8 mouse cellular contexts compared by ENCODE assay signal in genomic region chr10:70120671-70121405, GRCm38 (mm10). TPM values are rescaled to one million over a fixed set of nuclear protein-coding genes. Genes with fewer than 3 reads are reported as not detected.
DNase-seq lines count a peak whose midpoint lies in the region; ATAC-seq and TF ChIP-seq lines count a peak whose summit lies in the region.

No protein-coding gene starts in this region.

- peaks cover 21% of the 10 kb centered on the region for H3K4me1 ChIP-seq in embryonic fibroblast, embryonic 13.5 days (ENCODE audit: control insufficient read depth, insufficient read depth, low read length)
- peaks cover 45% of the 10 kb centered on the region for H3K4me1 ChIP-seq in hindbrain, embryonic 12.5 days
- H3K4me1 ChIP-seq in midbrain, embryonic 13.5 days (replicated peaks): peaks cover 52% of the 10 kb centered on the region

- H3K4me3 ChIP-seq in layer of hippocampus, adult 2 months: no peak overlapping the region
- H3K4me3 ChIP-seq in embryonic fibroblast, embryonic 13.5 days (ENCODE audit: insufficient read depth, low read length): no peak overlapping the region
- no peak overlapping the region for H3K4me3 ChIP-seq in hindbrain, embryonic 12.5 days
- H3K4me3 ChIP-seq in midbrain, embryonic 13.5 days (replicated peaks): no peak overlapping the region

- DNase-seq in layer of hippocampus, adult 2 months (ENCODE audit: low spot score in 2 of 2): no peak
- DNase-seq in layer of hippocampus, adult 9-11 months: no peak
- DNase-seq in adipocyte (ENCODE audit: low spot score): peak; percentile 86
- no peak for DNase-seq in yolk sac, embryonic 10.5 days (ENCODE audit: low spot score)
- DNase-seq in left cerebral cortex, postnatal 14 days (ENCODE audit: low spot score in 2 of 2): no peak

- H3K27me3 ChIP-seq in hindbrain, embryonic 12.5 days: no peaks in the 10 kb centered on the region
- no peaks in the 10 kb centered on the region for H3K27me3 ChIP-seq in midbrain, embryonic 13.5 days

- H3K9ac ChIP-seq in hindbrain, embryonic 12.5 days: no peak overlapping the region
- peak overlapping the region; percentile 43 for H3K9ac ChIP-seq in midbrain, embryonic 13.5 days (replicated peaks)

- no peak overlapping the region for H3K4me2 ChIP-seq in hindbrain, embryonic 12.5 days (replicated peaks)
- no peak overlapping the region for H3K4me2 ChIP-seq in midbrain, embryonic 13.5 days (replicated peaks)

- TF ChIP-seq POLR2A in embryonic fibroblast, embryonic 13.5 days (IDR thresholded peaks at IDR 0.05; ENCODE audit: low read depth, low read length): no peak

- H3K9me3 ChIP-seq in hindbrain, embryonic 12.5 days (replicated peaks): no peaks in the 10 kb centered on the region
- no peaks in the 10 kb centered on the region for H3K9me3 ChIP-seq in midbrain, embryonic 13.5 days

- ATAC-seq in hindbrain, embryonic 12.5 days (ENCODE audit: low FRiP score): 0 out of 2 replicates have a peak, but pooled peaks have one; percentile 15
- 0 out of 2 replicates have a peak, but pooled peaks have one; percentile 27 for ATAC-seq in midbrain, embryonic 13.5 days

- H3K36me3 ChIP-seq in hindbrain, embryonic 12.5 days: no peaks in the 10 kb centered on the region
- H3K36me3 ChIP-seq in midbrain, embryonic 13.5 days: no peaks in the 10 kb centered on the region

- TF ChIP-seq CTCF in layer of hippocampus, adult 2 months (conservative IDR thresholded peaks at IDR 0.05): no peak
- no peak for TF ChIP-seq CTCF in embryonic fibroblast, embryonic 13.5 days (IDR thresholded peaks at IDR 0.05; ENCODE audit: borderline replicate concordance, insufficient read depth, low read length)

- 0 out of 2 replicates have a peak overlapping the region, but pooled peaks have one; percentile 28 for H3K27ac ChIP-seq in layer of hippocampus, adult 2 months
- H3K27ac ChIP-seq in embryonic fibroblast, embryonic 13.5 days (ENCODE audit: insufficient read depth, low read length): peak overlapping the region; percentile 65
- H3K27ac ChIP-seq in hindbrain, embryonic 12.5 days: peak overlapping the region; percentile 81
- peak overlapping the region; percentile 69 for H3K27ac ChIP-seq in midbrain, embryonic 13.5 days

- WGBS in hindbrain, embryonic 12.5 days: 54% methylated on average over 17 of the region's 17 CpGs
- WGBS in midbrain, embryonic 13.5 days: 58% methylated on average over 17 of the region's 17 CpGs

- intact Hi-C loops in left cerebral cortex, postnatal 14 days (cut with DNase I): no loop called here

RNA-seq across cellular contexts. Expression of gene Ccdc6, which starts 23.9 kb away (rescaled TPM):
- total RNA-seq in layer of hippocampus, adult 2 months (2021): 10 to 100 TPM; 60.5 to 65.6 TPM
- polyA plus RNA-seq in embryonic fibroblast, embryonic 13.5 days (2011; ENCODE audit: insufficient read length, low read depth, missing spikeins): 68.8 and 74.6 TPM in 2 replicates
- polyA plus RNA-seq in hindbrain, embryonic 12.5 days (2016; fragmentation: Nextera tagmentation; extraction: Ambion mirVana): 17.0 and 18.9 TPM in 2 replicates
- 21.1 and 21.7 TPM in 2 replicates for polyA plus RNA-seq in midbrain, embryonic 13.5 days (2015; fragmentation: Nextera tagmentation; extraction: Ambion mirVana)
- 10 to 100 TPM; 53.9 to 58.8 TPM for total RNA-seq in left cerebral cortex, postnatal 14 days (2021)

Comparison
In these comparisons a context has a peak if more than half of its experiments do, and no peak if none do; other contexts are left out.
1. H3K27ac ChIP-seq: peak in every context shown above with its lines; median percentile 81 in hindbrain, embryonic 12.5 days; 69 in midbrain, embryonic 13.5 days; 65 in embryonic fibroblast, embryonic 13.5 days; 28 in layer of hippocampus, adult 2 months.